Mouse (Mus musculus): ENCODE measurements around the gene Agtpbp1.

GRCm38 (mm10) chr13:59520834-59521233 lies 64.2 kb downstream of the Agtpbp1 start:
- TF ChIP-seq CTCF (IDR thresholded peaks at IDR 0.05; ENCODE audit: insufficient read depth, low read depth, low read length) (no peak), POLR2A (IDR thresholded peaks at IDR 0.05; ENCODE audit: insufficient read depth, low read depth, low read length) (no peak)
